Mouse (Mus musculus) ES-E14 (cell line): ENCODE measurements around the gene Cux1.

Experiments
- CHD2 ChIP-seq: IDR thresholded peaks from 2 replicates; pipeline ENCODE4 v1.6.1; 2014; ENCODE audit warnings: mild to moderate bottlenecking, low read depth, low read length, inconsistent platforms
- HCFC1 ChIP-seq: IDR thresholded peaks from 2 replicates; pipeline ENCODE4 v1.6.1; 2012; ENCODE audit warnings: low read length, inconsistent platforms, borderline replicate concordance; ENCODE audit not compliant: insufficient read depth
- MAFK ChIP-seq: IDR thresholded peaks from 2 replicates; pipeline ENCODE4 v1.6.1; 2014; ENCODE audit warnings: mild to moderate bottlenecking, low read depth, low read length, inconsistent platforms; ENCODE audit not compliant: insufficient read depth
- ZC3H11A ChIP-seq: IDR thresholded peaks from 2 replicates; pipeline ENCODE4 v1.6.1; 2012; ENCODE audit warnings: low read depth, mild to moderate bottlenecking, inconsistent platforms, low read length, borderline replicate concordance
- ZNF384 ChIP-seq: IDR thresholded peaks from 2 replicates; pipeline ENCODE4 v1.6.1; 2012; ENCODE audit warnings: low read depth, low read length, inconsistent platforms

DNA sequence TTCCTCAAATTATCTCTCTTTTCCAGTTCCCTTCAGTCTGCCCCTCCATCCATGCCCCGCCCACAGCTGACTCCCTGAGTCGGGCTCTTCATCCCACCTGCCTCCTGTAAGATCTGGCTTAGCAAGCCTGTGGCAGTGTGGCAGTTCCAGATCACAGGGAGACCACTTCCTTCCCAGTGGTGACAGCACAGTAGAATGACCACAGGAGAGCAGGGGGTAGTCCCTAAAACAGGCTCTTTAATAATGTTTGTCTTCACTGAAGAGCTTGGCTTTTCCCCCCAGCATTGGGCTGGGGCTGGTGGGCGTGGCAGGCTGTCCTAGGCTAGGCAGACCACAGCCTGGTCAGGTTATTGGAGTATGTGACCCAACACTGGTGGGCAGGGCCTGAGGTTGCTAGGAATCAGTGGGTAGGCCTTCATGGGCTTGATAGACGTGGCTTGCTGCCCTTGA is 349.3 kb downstream of the Cux1 start:
- TF ChIP-seq HCFC1, result no peak
- TF ChIP-seq CHD2, result no peak
- no peak for TF ChIP-seq MAFK
- TF ChIP-seq ZC3H11A, result no peak
- TF ChIP-seq ZNF384, result no peak
